Mouse (Mus musculus): ENCODE data around the gene Snap91. TPM values are rescaled to one million over a fixed set of nuclear protein-coding genes. Genes with fewer than 3 reads are reported as not detected.

Gene Snap91
- polyA plus RNA-seq, 1 experiment from 2014 or later = 87.1 TPM

- Histone ChIP-seq H3K27me3 (ENCODE audit: control insufficient read depth, insufficient read depth, low read length) (no peaks in the 10 kb centered on the region), H3K27ac (replicated peaks; ENCODE audit: low read depth, low read length) (peak overlapping the region; percentile 20), H3K4me3 (replicated peaks; ENCODE audit: low read depth, low read length) (no peak overlapping the region), H3K4me2 (ENCODE audit: low read length) (no peak overlapping the region), H3K9ac (replicated peaks; ENCODE audit: low read length) (no peak overlapping the region), H3K36me3 (ENCODE audit: control insufficient read depth, insufficient read depth, low read length) (peaks cover 45% of the 10 kb centered on the region), H3K9me3 (ENCODE audit: control insufficient read depth, low read length) (no peaks in the 10 kb centered on the region), H3K4me1 (ENCODE audit: control insufficient read depth, insufficient read depth, low read length) (no peaks in the 10 kb centered on the region)
- DNase-seq (no peak), ATAC-seq (ENCODE audit: low FRiP score, low TSS enrichment) (no peak)
- WGBS = 82% methylated on average over 2 of the region's 2 CpGs
Measured at GRCm38 (mm10) chr9:86829792-86830191, 50.7 kb downstream of the Snap91 start.

- ATAC-seq (ENCODE audit: low FRiP score, low TSS enrichment) = peak; percentile 37; the same call in 1 of the 2 replicates
- peak; percentile 74 for DNase-seq
- peaks cover 47% of the 10 kb centered on the region for H3K36me3 ChIP-seq (ENCODE audit: control insufficient read depth, insufficient read depth, low read length)
- H3K4me3 ChIP-seq (replicated peaks; ENCODE audit: low read depth, low read length) = no peak overlapping the region
- no peaks in the 10 kb centered on the region for H3K27me3 ChIP-seq (ENCODE audit: control insufficient read depth, insufficient read depth, low read length)
- 26% methylated on average over 8 of the region's 8 CpGs for WGBS
- no peak overlapping the region for H3K4me2 ChIP-seq (ENCODE audit: low read length)
- H3K4me1 ChIP-seq (ENCODE audit: control insufficient read depth, insufficient read depth, low read length) = no peaks in the 10 kb centered on the region
- no peaks in the 10 kb centered on the region for H3K9me3 ChIP-seq (ENCODE audit: control insufficient read depth, low read length)
- no peak overlapping the region for H3K9ac ChIP-seq (replicated peaks; ENCODE audit: low read length)
- peak overlapping the region; percentile 20; the same call in 1 of the 2 replicates for H3K27ac ChIP-seq (replicated peaks; ENCODE audit: low read depth, low read length)
Measured at GRCm38 (mm10) chr9:86829034-86829433, 51.4 kb downstream of the Snap91 start.

- 82% methylated on average over 5 of the region's 5 CpGs for WGBS
- H3K9me3 ChIP-seq (ENCODE audit: control insufficient read depth, low read length) = no peaks in the 10 kb centered on the region
- DNase-seq (no peak), ATAC-seq (ENCODE audit: low FRiP score, low TSS enrichment) (no peak)
- no peak overlapping the region for H3K9ac ChIP-seq (replicated peaks; ENCODE audit: low read length)
- H3K4me3 ChIP-seq (replicated peaks; ENCODE audit: low read depth, low read length) = no peak overlapping the region
- H3K4me1 ChIP-seq (ENCODE audit: control insufficient read depth, insufficient read depth, low read length) = no peaks in the 10 kb centered on the region
- H3K27ac ChIP-seq (replicated peaks; ENCODE audit: low read depth, low read length) = no peak overlapping the region
- H3K4me2 ChIP-seq (ENCODE audit: low read length) = no peak overlapping the region
- H3K36me3 ChIP-seq (ENCODE audit: control insufficient read depth, insufficient read depth, low read length) = peaks cover 32% of the 10 kb centered on the region
- no peaks in the 10 kb centered on the region for H3K27me3 ChIP-seq (ENCODE audit: control insufficient read depth, insufficient read depth, low read length)
Measured at GRCm38 (mm10) chr9:86819366-86819765, 61.1 kb downstream of the Snap91 start.

DNA sequence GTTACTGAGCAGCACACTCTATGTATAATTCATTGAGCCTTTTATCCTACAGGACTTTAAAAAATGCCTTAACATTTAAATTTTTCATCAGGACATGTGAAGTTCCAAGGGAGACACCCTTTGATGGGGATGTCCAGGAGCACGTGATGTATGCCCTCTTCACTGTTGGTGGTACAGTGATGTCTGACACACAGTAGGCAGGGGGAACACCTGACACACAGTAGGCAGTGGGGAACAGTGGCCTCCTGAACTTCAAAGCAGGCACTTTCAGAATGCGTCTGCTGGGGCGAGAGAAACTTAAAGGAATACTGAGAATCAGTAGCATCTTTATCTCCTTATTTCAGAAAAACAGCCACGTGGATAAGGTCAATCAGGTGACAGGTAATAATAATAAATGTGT lies 62.8 kb downstream of the Snap91 start:
- H3K9me3 ChIP-seq (ENCODE audit: control insufficient read depth, low read length) = no peaks in the 10 kb centered on the region
- no peak for ATAC-seq (ENCODE audit: low FRiP score, low TSS enrichment)
- no peak for DNase-seq
- H3K9ac ChIP-seq (replicated peaks; ENCODE audit: low read length) = no peak overlapping the region
- H3K36me3 ChIP-seq (ENCODE audit: control insufficient read depth, insufficient read depth, low read length) = peaks cover 28% of the 10 kb centered on the region
- H3K4me3 ChIP-seq (replicated peaks; ENCODE audit: low read depth, low read length) = no peak overlapping the region
- no peaks in the 10 kb centered on the region for H3K27me3 ChIP-seq (ENCODE audit: control insufficient read depth, insufficient read depth, low read length)
- no peak overlapping the region for H3K27ac ChIP-seq (replicated peaks; ENCODE audit: low read depth, low read length)
- H3K4me1 ChIP-seq (ENCODE audit: control insufficient read depth, insufficient read depth, low read length) = no peaks in the 10 kb centered on the region
- no peak overlapping the region for H3K4me2 ChIP-seq (ENCODE audit: low read length)
- 67% methylated on average over 4 of the region's 4 CpGs for WGBS

GRCm38 (mm10) chr9:86814340-86814739 lies 66.1 kb downstream of the Snap91 start:
- no peak for ATAC-seq (ENCODE audit: low FRiP score, low TSS enrichment)
- Histone ChIP-seq H3K27ac (replicated peaks; ENCODE audit: low read depth, low read length) (no peak overlapping the region), H3K4me1 (ENCODE audit: control insufficient read depth, insufficient read depth, low read length) (no peaks in the 10 kb centered on the region), H3K4me3 (replicated peaks; ENCODE audit: low read depth, low read length) (no peak overlapping the region), H3K9ac (replicated peaks; ENCODE audit: low read length) (no peak overlapping the region), H3K4me2 (ENCODE audit: low read length) (no peak overlapping the region), H3K27me3 (ENCODE audit: control insufficient read depth, insufficient read depth, low read length) (no peaks in the 10 kb centered on the region), H3K9me3 (ENCODE audit: control insufficient read depth, low read length) (no peaks in the 10 kb centered on the region), H3K36me3 (ENCODE audit: control insufficient read depth, insufficient read depth, low read length) (peaks cover 26% of the 10 kb centered on the region)
- WGBS = 72% methylated on average over 6 of the region's 6 CpGs
- DNase-seq = no peak

DNA sequence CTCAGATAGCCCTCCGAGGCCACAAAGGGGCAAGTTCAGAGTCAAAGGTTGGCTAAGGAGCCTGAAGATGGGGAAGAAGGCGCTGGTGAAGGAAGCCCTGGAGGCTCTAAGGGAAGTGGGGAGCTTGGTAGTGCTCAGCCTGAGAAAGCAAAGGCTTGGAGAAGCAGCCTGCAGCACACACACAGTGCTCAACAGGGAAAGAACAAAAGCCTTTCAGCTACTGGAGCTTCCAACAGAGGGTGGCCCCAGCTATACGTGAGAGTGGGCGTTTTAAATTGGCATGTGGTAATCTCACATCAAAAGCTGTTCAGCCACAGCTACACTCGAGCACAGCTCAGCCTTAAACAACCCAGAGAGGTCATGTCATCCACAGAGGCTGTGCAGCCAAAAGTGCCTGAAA lies 67.1 kb downstream of the Snap91 start:
- H3K4me2 ChIP-seq (ENCODE audit: low read length) = no peak overlapping the region
- ATAC-seq (ENCODE audit: low FRiP score, low TSS enrichment) (no peak), DNase-seq (no peak)
- H3K27ac ChIP-seq (replicated peaks; ENCODE audit: low read depth, low read length) = no peak overlapping the region
- WGBS = 13% methylated on average over 5 of the region's 5 CpGs
- H3K36me3 ChIP-seq (ENCODE audit: control insufficient read depth, insufficient read depth, low read length) = peaks cover 23% of the 10 kb centered on the region
- H3K27me3 ChIP-seq (ENCODE audit: control insufficient read depth, insufficient read depth, low read length) = no peaks in the 10 kb centered on the region
- no peak overlapping the region for H3K9ac ChIP-seq (replicated peaks; ENCODE audit: low read length)
- no peak overlapping the region for H3K4me3 ChIP-seq (replicated peaks; ENCODE audit: low read depth, low read length)
- H3K4me1 ChIP-seq (ENCODE audit: control insufficient read depth, insufficient read depth, low read length) = no peaks in the 10 kb centered on the region
- H3K9me3 ChIP-seq (ENCODE audit: control insufficient read depth, low read length) = no peaks in the 10 kb centered on the region

- WGBS = 35% methylated on average over 5 of the region's 5 CpGs
- Histone ChIP-seq H3K36me3 (ENCODE audit: control insufficient read depth, insufficient read depth, low read length) (peaks cover 23% of the 10 kb centered on the region), H3K27ac (replicated peaks; ENCODE audit: low read depth, low read length) (no peak overlapping the region), H3K9ac (replicated peaks; ENCODE audit: low read length) (no peak overlapping the region), H3K27me3 (ENCODE audit: control insufficient read depth, insufficient read depth, low read length) (no peaks in the 10 kb centered on the region), H3K4me1 (ENCODE audit: control insufficient read depth, insufficient read depth, low read length) (no peaks in the 10 kb centered on the region), H3K4me3 (replicated peaks; ENCODE audit: low read depth, low read length) (no peak overlapping the region), H3K4me2 (ENCODE audit: low read length) (no peak overlapping the region), H3K9me3 (ENCODE audit: control insufficient read depth, low read length) (no peaks in the 10 kb centered on the region)
- DNase-seq (peak; percentile 59), ATAC-seq (ENCODE audit: low FRiP score, low TSS enrichment) (no peak; the same call in 1 of the 2 replicates)
Measured at GRCm38 (mm10) chr9:86810696-86811232, 69.7 kb downstream of the Snap91 start.

DNA sequence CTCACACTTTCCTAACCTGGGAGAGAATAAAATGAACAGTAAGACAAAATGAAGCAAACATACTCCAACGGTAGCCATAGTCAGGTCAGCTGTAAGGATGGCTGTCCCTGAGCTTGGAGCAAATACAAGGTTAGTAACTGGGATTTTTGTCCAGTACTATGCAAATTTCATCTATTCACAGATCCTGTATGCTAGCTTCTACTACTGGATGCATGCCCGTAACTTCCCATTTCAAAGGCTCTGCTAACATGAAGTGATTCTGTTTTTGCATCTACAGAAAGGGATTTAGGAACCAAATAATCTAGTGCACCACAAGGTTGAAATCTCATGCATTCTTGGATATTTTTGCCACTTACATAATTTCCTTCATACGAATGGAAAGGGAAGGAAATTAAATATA lies 70.2 kb downstream of the Snap91 start:
- WGBS = 73% methylated on average over 3 of the region's 3 CpGs
- ATAC-seq (ENCODE audit: low FRiP score, low TSS enrichment) (no peak), DNase-seq (no peak)
- no peak overlapping the region for H3K4me2 ChIP-seq (ENCODE audit: low read length)
- no peak overlapping the region for H3K9ac ChIP-seq (replicated peaks; ENCODE audit: low read length)
- H3K9me3 ChIP-seq (ENCODE audit: control insufficient read depth, low read length) = no peaks in the 10 kb centered on the region
- no peaks in the 10 kb centered on the region for H3K27me3 ChIP-seq (ENCODE audit: control insufficient read depth, insufficient read depth, low read length)
- no peak overlapping the region for H3K4me3 ChIP-seq (replicated peaks; ENCODE audit: low read depth, low read length)
- H3K36me3 ChIP-seq (ENCODE audit: control insufficient read depth, insufficient read depth, low read length) = peaks cover 21% of the 10 kb centered on the region
- H3K4me1 ChIP-seq (ENCODE audit: control insufficient read depth, insufficient read depth, low read length) = no peaks in the 10 kb centered on the region
- no peak overlapping the region for H3K27ac ChIP-seq (replicated peaks; ENCODE audit: low read depth, low read length)

GRCm38 (mm10) chr9:86800600-86801163 lies 79.8 kb downstream of the Snap91 start:
- no peak overlapping the region for H3K9ac ChIP-seq (replicated peaks; ENCODE audit: low read length)
- H3K27ac ChIP-seq (replicated peaks; ENCODE audit: low read depth, low read length) = no peak overlapping the region
- no peaks in the 10 kb centered on the region for H3K4me1 ChIP-seq (ENCODE audit: control insufficient read depth, insufficient read depth, low read length)
- no peaks in the 10 kb centered on the region for H3K9me3 ChIP-seq (ENCODE audit: control insufficient read depth, low read length)
- H3K36me3 ChIP-seq (ENCODE audit: control insufficient read depth, insufficient read depth, low read length) = peaks cover 27% of the 10 kb centered on the region
- no peak overlapping the region for H3K4me2 ChIP-seq (ENCODE audit: low read length)
- no peaks in the 10 kb centered on the region for H3K27me3 ChIP-seq (ENCODE audit: control insufficient read depth, insufficient read depth, low read length)
- ATAC-seq (ENCODE audit: low FRiP score, low TSS enrichment) (no peak; the same call in 1 of the 2 replicates), DNase-seq (peak; percentile 82)
- no peak overlapping the region for H3K4me3 ChIP-seq (replicated peaks; ENCODE audit: low read depth, low read length)
- WGBS = 29% methylated on average over 3 of the region's 3 CpGs
